Mouse (Mus musculus): ENCODE data around the gene Tent5c.

- no peak for TF ChIP-seq CTCF (IDR thresholded peaks at IDR 0.05 in 2 of 3, conservative IDR thresholded peaks at IDR 0.05 in 1 of 3; ENCODE audit: control insufficient read depth in 1 of 3, insufficient read depth in 1 of 3, low read depth in 2 of 3, low read length in 3 of 3, poor library complexity in 1 of 3, severe bottlenecking in 1 of 3)
- TF ChIP-seq HCFC1 (IDR thresholded peaks at IDR 0.05; ENCODE audit: low read depth, low read length): no peak; the same call in 1 of the 2 replicates
- no peak for TF ChIP-seq MEF2A (IDR thresholded peaks at IDR 0.05; ENCODE audit: extremely low read depth, insufficient replicate concordance, low read depth, low read length, poor library complexity, severe bottlenecking)
These were observed 632 bp downstream of the Tent5c start for GRCm38 (mm10) chr3:100488251-100489132.

Data from MEL (cell line).